Mouse (Mus musculus) hindbrain, postnatal 0 days (tissue): ENCODE measurements around the gene Socs2. TPM values are rescaled to one million over a fixed set of nuclear protein-coding genes. Genes with fewer than 3 reads are reported as not detected.

Source experiments
- ATAC-seq: fragments of 200-750 bp; cut with Nextera tagmentation; 2 replicates; pipeline ENCODE4 v1.8.0; 2017; ENCODE audit warnings: mild to moderate bottlenecking, moderate TSS enrichment, moderate library complexity
- DNase-seq: peaks from one replicate; pipeline ENCODE4 v3.0.0-alpha.2; 2015; ENCODE audit warnings: low spot score
- H3K27ac ChIP-seq: fragments of 300-500 bp; sonication (generic); 2 replicates; pipeline ENCODE4 v1.5.1; 2014; ENCODE audit warnings: mild to moderate bottlenecking
- H3K27me3 ChIP-seq: fragments of 300-500 bp; sonication (generic); 2 replicates; pipeline ENCODE4 v1.6.1; 2014; ENCODE audit warnings: low read length, mixed read lengths; ENCODE audit not compliant: insufficient read depth
- H3K36me3 ChIP-seq: fragments of 300-500 bp; sonication (generic); 2 replicates; pipeline ENCODE4 v1.6.1; 2014; ENCODE audit warnings: low read length, mixed read lengths; ENCODE audit not compliant: insufficient read depth
- H3K4me1 ChIP-seq: fragments of 300-500 bp; sonication (generic); 2 replicates; pipeline ENCODE4 v1.6.1; 2014; ENCODE audit warnings: antibody characterized with exemption, low read length, mixed read lengths; ENCODE audit not compliant: insufficient read depth
- H3K4me2 ChIP-seq: fragments of 300-500 bp; sonication (generic); 2 replicates; pipeline ENCODE4 v1.6.1; 2014; ENCODE audit warnings: low read depth, mild to moderate bottlenecking, low read length, moderate library complexity, mixed read lengths
- H3K4me3 ChIP-seq: fragments of 300-500 bp; sonication (generic); 2 replicates; pipeline ENCODE4 v1.5.1; 2014; ENCODE audit warnings: low read length
- H3K9ac ChIP-seq: fragments of 300-500 bp; sonication (generic); replicated peaks from 2 replicates; pipeline ENCODE4 v1.6.1; 2014; ENCODE audit warnings: mild to moderate bottlenecking, low read length, moderate library complexity, mixed read lengths
- H3K9me3 ChIP-seq: fragments of 300-500 bp; sonication (generic); 2 replicates; pipeline ENCODE4 v1.6.1; 2016; ENCODE audit warnings: low read length, mixed read lengths
- CTCF ChIP-seq: IDR thresholded peaks from 2 replicates; pipeline ENCODE4 v1.5.1; 2016; ENCODE audit warnings: antibody characterized with exemption, control low read depth, low read depth
- WGBS: fragments of 180-500 bp; shearing (Covaris S2); extraction: QIAGEN DNeasy Blood & Tissue Kit; methylation state at CpG from one replicate; pipeline ENCODE4 v1.1.7; 2014; 5-methylcytosine and 5-hydroxymethylcytosine counted together
- polyA plus RNA-seq: library from polyadenylated mRNA; unstranded; fragments of >200 nt; fragmentation: Nextera tagmentation; extraction: Ambion mirVana; gene quantifications from 2 replicates; pipeline ENCODE4 v1.2.1, GENCODE M21; 2015
- total RNA-seq: library from RNA; depleted of rRNA; stranded (reverse); fragments of >200 nt; gene quantifications from 2 replicates; pipeline ENCODE4 v1.2.3, GENCODE M21; 2014; rRNA removed

Socs2 gene
- total and polyA plus RNA-seq, 2 experiments from 2014 or later = 51.7 to 122 TPM

- no peak for TF ChIP-seq CTCF
- WGBS = 84% methylated on average over 3 of the region's 3 CpGs
- Histone ChIP-seq H3K27me3 (no peaks in the 10 kb centered on the region), H3K36me3 (no peaks in the 10 kb centered on the region), H3K4me2 (no peak overlapping the region), H3K9me3 (no peaks in the 10 kb centered on the region), H3K4me1 (no peaks in the 10 kb centered on the region), H3K9ac (no peak overlapping the region), H3K4me3 (no peak overlapping the region), H3K27ac (no peak overlapping the region)
- no peak for ATAC-seq
- no peak for DNase-seq
Observed at GRCm38 (mm10) chr10:95348457-95348856, 68.5 kb downstream of the Socs2 start.

DNA sequence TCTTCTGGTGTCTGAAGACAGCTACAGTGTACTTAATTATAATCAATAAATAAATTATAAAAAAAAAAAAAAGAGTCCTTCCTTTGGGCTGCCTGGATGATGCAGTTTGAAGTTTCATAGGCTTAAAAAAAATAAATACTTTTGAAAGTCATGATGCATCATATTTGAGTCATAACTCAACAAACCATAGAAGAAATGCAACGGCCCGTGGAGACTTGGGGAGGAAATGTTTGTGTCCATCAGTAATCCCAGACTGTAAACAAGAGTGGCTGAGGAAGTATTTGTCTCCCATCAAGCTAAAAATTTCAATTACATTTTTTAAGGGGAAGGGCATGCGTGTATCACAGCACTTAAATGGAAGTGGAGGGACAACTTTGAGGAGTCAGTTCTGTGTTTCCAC, 69.2 kb downstream of the Socs2 start:
- Histone ChIP-seq H3K4me3 (no peak overlapping the region), H3K4me1 (no peaks in the 10 kb centered on the region), H3K9me3 (no peaks in the 10 kb centered on the region), H3K27me3 (no peaks in the 10 kb centered on the region), H3K36me3 (no peaks in the 10 kb centered on the region), H3K27ac (no peak overlapping the region), H3K9ac (no peak overlapping the region), H3K4me2 (no peak overlapping the region)
- TF ChIP-seq CTCF = no peak
- ATAC-seq (no peak), DNase-seq (no peak)
- 94% methylated on average over 3 of the region's 3 CpGs for WGBS

- H3K4me2 ChIP-seq = no peak overlapping the region
- H3K27ac ChIP-seq = no peak overlapping the region
- no peak for ATAC-seq
- 88% methylated on average over 10 of the region's 10 CpGs for WGBS
- H3K36me3 ChIP-seq = no peaks in the 10 kb centered on the region
- no peaks in the 10 kb centered on the region for H3K4me1 ChIP-seq
- H3K27me3 ChIP-seq = no peaks in the 10 kb centered on the region
- DNase-seq = no peak
- H3K9ac ChIP-seq = no peak overlapping the region
- TF ChIP-seq CTCF = no peak
- no peak overlapping the region for H3K4me3 ChIP-seq
- H3K9me3 ChIP-seq = no peaks in the 10 kb centered on the region
Observed at GRCm38 (mm10) chr10:95342833-95343590, 74.0 kb downstream of the Socs2 start.

- Histone ChIP-seq H3K36me3 (no peaks in the 10 kb centered on the region), H3K9me3 (no peaks in the 10 kb centered on the region), H3K27ac (no peak overlapping the region), H3K9ac (no peak overlapping the region), H3K27me3 (no peaks in the 10 kb centered on the region), H3K4me2 (no peak overlapping the region), H3K4me3 (no peak overlapping the region), H3K4me1 (no peaks in the 10 kb centered on the region)
- no peak for TF ChIP-seq CTCF
- DNase-seq (no peak), ATAC-seq (no peak)
- WGBS = 84% methylated on average over 4 of the region's 4 CpGs
Observed at GRCm38 (mm10) chr10:95340676-95341075, 76.3 kb downstream of the Socs2 start.

- Histone ChIP-seq H3K27me3 (no peaks in the 10 kb centered on the region), H3K4me2 (no peak overlapping the region), H3K9me3 (no peaks in the 10 kb centered on the region), H3K9ac (no peak overlapping the region), H3K36me3 (no peaks in the 10 kb centered on the region), H3K4me3 (no peak overlapping the region), H3K4me1 (no peaks in the 10 kb centered on the region), H3K27ac (no peak overlapping the region)
- TF ChIP-seq CTCF = no peak
- 68% methylated on average over 5 of the region's 5 CpGs for WGBS
- ATAC-seq = no peak
- DNase-seq = no peak
Observed at GRCm38 (mm10) chr10:95337589-95337988, 79.4 kb downstream of the Socs2 start.

DNA sequence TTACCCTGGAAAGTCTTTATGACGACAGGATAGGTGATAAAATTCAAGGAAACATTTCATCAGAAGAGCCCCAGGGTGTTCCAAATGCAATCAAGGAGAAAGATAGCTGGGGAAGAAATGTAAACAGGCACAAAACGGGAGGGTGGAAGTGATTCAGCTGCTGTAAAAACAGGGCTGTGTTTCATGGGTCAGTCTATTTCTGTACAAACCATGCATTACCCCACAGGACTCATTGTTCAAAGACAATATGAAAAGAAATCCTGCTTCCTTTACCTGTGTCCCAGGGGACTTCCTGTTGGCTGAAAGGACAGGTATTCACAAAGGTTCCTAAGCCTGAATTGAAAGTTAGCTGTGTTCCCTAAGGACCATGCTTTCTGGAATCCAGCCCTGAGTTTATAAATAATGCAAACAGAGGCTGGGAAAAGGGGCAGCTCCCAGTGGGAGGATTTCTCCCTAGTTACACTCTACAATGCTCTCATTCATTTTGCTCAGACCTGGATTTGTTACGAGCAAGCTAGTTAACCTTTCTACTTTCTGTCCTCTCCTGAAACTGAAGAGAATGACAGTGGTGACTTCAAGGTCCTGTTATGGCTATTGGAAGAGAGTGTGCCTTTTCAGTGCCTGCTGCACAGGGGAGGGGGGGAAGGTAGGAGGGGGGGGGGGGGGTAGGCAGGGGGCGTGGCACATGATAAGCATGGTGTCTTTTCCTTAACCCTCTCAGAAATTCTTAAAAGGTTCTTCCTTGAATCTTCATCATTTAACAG, 80.0 kb downstream of the Socs2 start:
- 5% methylated on average over 4 of the region's 4 CpGs for WGBS
- no peak overlapping the region for H3K4me3 ChIP-seq
- DNase-seq (peak; percentile 52), ATAC-seq (0 out of 2 replicates have a peak, but pooled peaks have one; percentile 56)
- no peaks in the 10 kb centered on the region for H3K9me3 ChIP-seq
- H3K4me1 ChIP-seq = no peaks in the 10 kb centered on the region
- H3K4me2 ChIP-seq = no peak overlapping the region
- no peaks in the 10 kb centered on the region for H3K36me3 ChIP-seq
- TF ChIP-seq CTCF = no peak
- no peak overlapping the region for H3K27ac ChIP-seq
- no peak overlapping the region for H3K9ac ChIP-seq
- no peaks in the 10 kb centered on the region for H3K27me3 ChIP-seq

Other genes starting within 250 kb of the Socs2 start
- gene Cradd, start 93.0 kb downstream of the Socs2 start, total RNA-seq = 13.1 and 15.5 TPM in 2 replicates
- 8.5 and 8.9 TPM in 2 replicates for gene Cradd, start 93.0 kb downstream of the Socs2 start, polyA plus RNA-seq
- gene Mrpl42, start 84.8 kb upstream of the Socs2 start, total RNA-seq = 126 and 146 TPM in 2 replicates
- gene Mrpl42, start 84.8 kb upstream of the Socs2 start, polyA plus RNA-seq = 277 and 289 TPM in 2 replicates
- gene Ube2n, start 98.0 kb upstream of the Socs2 start, total RNA-seq = 203 and 208 TPM in 2 replicates
- 315 and 333 TPM in 2 replicates for gene Ube2n, start 98.0 kb upstream of the Socs2 start, polyA plus RNA-seq
- 52.3 and 55.5 TPM in 2 replicates for gene Nudt4, start 147.0 kb upstream of the Socs2 start, total RNA-seq
- gene Nudt4, start 147.0 kb upstream of the Socs2 start, polyA plus RNA-seq = 64.3 and 64.7 TPM in 2 replicates